Mouse (Mus musculus) ES-Bruce4 (cell line): ENCODE data around the gene Szt2. TPM values are rescaled to one million over a fixed set of nuclear protein-coding genes. Genes with fewer than 3 reads are reported as not detected.

ENCODE experiments used
- H3K27ac ChIP-seq: 2 replicates; pipeline ENCODE4 v1.5.1; 2012; ENCODE audit warnings: low read length, inconsistent platforms; ENCODE audit not compliant: insufficient read depth
- H3K27me3 ChIP-seq: 2 replicates; pipeline ENCODE4 v1.6.1; 2012; ENCODE audit warnings: mild to moderate bottlenecking, low read length, inconsistent platforms; ENCODE audit not compliant: control insufficient read depth, poor library complexity, insufficient read depth, severe bottlenecking
- H3K36me3 ChIP-seq: 2 replicates; pipeline ENCODE4 v1.6.1; 2012; ENCODE audit warnings: inconsistent platforms, mild to moderate bottlenecking, low read length, moderate library complexity; ENCODE audit not compliant: control insufficient read depth, poor library complexity, insufficient read depth, severe bottlenecking
- H3K4me1 ChIP-seq: one replicate; pipeline ENCODE4 v1.8.1; 2011; ENCODE audit warnings: low read length; ENCODE audit not compliant: control insufficient read depth, insufficient read depth
- H3K4me3 ChIP-seq: 2 replicates; pipeline ENCODE4 v1.5.1; 2011; ENCODE audit warnings: low read depth, mild to moderate bottlenecking, low read length
- H3K9ac ChIP-seq: 2 replicates; pipeline ENCODE4 v1.6.1; 2012; ENCODE audit warnings: low read depth, mild to moderate bottlenecking, inconsistent platforms; ENCODE audit not compliant: poor library complexity, severe bottlenecking
- H3K9me3 ChIP-seq: replicated peaks from 2 replicates; pipeline ENCODE4 v1.6.1; 2012; ENCODE audit warnings: mild to moderate bottlenecking, low read length, inconsistent platforms; ENCODE audit not compliant: control insufficient read depth, poor library complexity, insufficient read depth, severe bottlenecking
- CTCF ChIP-seq: IDR thresholded peaks from one replicate; pipeline ENCODE4 v1.8.1; 2011; ENCODE audit warnings: low read depth, low read length
- EP300 ChIP-seq: IDR thresholded peaks from 2 replicates; pipeline ENCODE4 v1.6.1; 2011; ENCODE audit warnings: low read depth, low read length; ENCODE audit not compliant: insufficient read depth
- POLR2A ChIP-seq: IDR thresholded peaks from one replicate; pipeline ENCODE4 v1.8.1; 2011; ENCODE audit warnings: low read length; ENCODE audit not compliant: insufficient read depth
- polyA plus RNA-seq: library from polyadenylated mRNA; stranded (reverse); fragments of >200 nt; gene quantifications from 2 replicates; pipeline ENCODE4 v1.2.4, GENCODE M21; 2011; ENCODE audit warnings: low read depth; ENCODE audit not compliant: missing spikeins, insufficient read depth, insufficient read length

The Szt2 gene
- polyA plus RNA-seq, 1 experiment: 17.2 TPM

GRCm38 (mm10) chr4:118390146-118390545 lies 18.9 kb downstream of the Szt2 start:
- H3K36me3 ChIP-seq: peaks cover 9% of the 10 kb centered on the region

GRCm38 (mm10) chr4:118387316-118387715 lies 21.8 kb downstream of the Szt2 start:
- Histone ChIP-seq H3K27me3 (no peaks in the 10 kb centered on the region), H3K9me3 (no peaks in the 10 kb centered on the region), H3K4me3 (no peak overlapping the region), H3K4me1 (no peaks in the 10 kb centered on the region), H3K27ac (no peak overlapping the region), H3K9ac (no peak overlapping the region), H3K36me3 (peaks cover 21% of the 10 kb centered on the region)
- TF ChIP-seq EP300 (no peak), CTCF (no peak), POLR2A (no peak)

More at GRCm38 (mm10) chr4:118390146-118390545, 18.9 kb downstream of the Szt2 start:
- TF ChIP-seq EP300 (no peak), CTCF (no peak), POLR2A (no peak)
- no peaks in the 10 kb centered on the region for H3K4me1 ChIP-seq
- no peak overlapping the region for H3K9ac ChIP-seq
- H3K4me3 ChIP-seq: no peak overlapping the region
- H3K27me3 ChIP-seq: no peaks in the 10 kb centered on the region
- no peak overlapping the region for H3K27ac ChIP-seq
- H3K9me3 ChIP-seq: no peaks in the 10 kb centered on the region

GRCm38 (mm10) chr4:118383271-118383670 lies 25.8 kb downstream of the Szt2 start:
- no peaks in the 10 kb centered on the region for H3K4me1 ChIP-seq
- no peaks in the 10 kb centered on the region for H3K9me3 ChIP-seq
- peaks cover 23% of the 10 kb centered on the region for H3K36me3 ChIP-seq
- H3K4me3 ChIP-seq: no peak overlapping the region
- H3K27me3 ChIP-seq: no peaks in the 10 kb centered on the region
- H3K27ac ChIP-seq: no peak overlapping the region
- no peak overlapping the region for H3K9ac ChIP-seq
- TF ChIP-seq POLR2A (no peak), CTCF (no peak), EP300 (no peak)

GRCm38 (mm10) chr4:118375999-118376398 lies 33.1 kb downstream of the Szt2 start:
- Histone ChIP-seq H3K9ac (no peak overlapping the region), H3K27me3 (no peaks in the 10 kb centered on the region), H3K4me1 (no peaks in the 10 kb centered on the region), H3K4me3 (no peak overlapping the region), H3K9me3 (no peaks in the 10 kb centered on the region), H3K36me3 (peaks cover 43% of the 10 kb centered on the region), H3K27ac (no peak overlapping the region)
- no peak for TF ChIP-seq POLR2A
- TF ChIP-seq EP300: no peak
- no peak for TF ChIP-seq CTCF

GRCm38 (mm10) chr4:118371822-118372221 lies 37.3 kb downstream of the Szt2 start:
- no peaks in the 10 kb centered on the region for H3K9me3 ChIP-seq
- TF ChIP-seq EP300: no peak

GRCm38 (mm10) chr4:118368616-118369015 lies 40.5 kb downstream of the Szt2 start:
- no peak overlapping the region for H3K27ac ChIP-seq
- peaks cover 36% of the 10 kb centered on the region for H3K36me3 ChIP-seq
- H3K4me1 ChIP-seq: no peaks in the 10 kb centered on the region
- TF ChIP-seq POLR2A (no peak), EP300 (no peak), CTCF (no peak)
- no peak overlapping the region for H3K9ac ChIP-seq
- no peak overlapping the region for H3K4me3 ChIP-seq
- no peaks in the 10 kb centered on the region for H3K27me3 ChIP-seq
- no peaks in the 10 kb centered on the region for H3K9me3 ChIP-seq

More at GRCm38 (mm10) chr4:118371822-118372221, 37.3 kb downstream of the Szt2 start:
- H3K27me3 ChIP-seq: no peaks in the 10 kb centered on the region
- peaks cover 49% of the 10 kb centered on the region for H3K36me3 ChIP-seq
- H3K9ac ChIP-seq: no peak overlapping the region
- H3K27ac ChIP-seq: no peak overlapping the region
- no peaks in the 10 kb centered on the region for H3K4me1 ChIP-seq
- no peak overlapping the region for H3K4me3 ChIP-seq
